Mouse (Mus musculus) urinary bladder, adult 2 months (tissue): ENCODE results near the gene Mc1r. TPM values are rescaled to one million over a fixed set of nuclear protein-coding genes. Genes with fewer than 3 reads are reported as not detected.
"Not testable (repeated sequence)": the region's sequence is repeated elsewhere in the genome, so short reads cannot be mapped to it uniquely, and the experiment has no call there.

Experiments used
- DNase-seq: peaks from one replicate; pipeline ENCODE4 v3.0.0; 2022; ENCODE audit warnings: low spot score
- polyA plus RNA-seq: library from polyadenylated mRNA; depleted of rRNA; stranded (reverse); fragments of >200 nt; gene quantifications from 2 replicates; pipeline ENCODE4 v1.2.3, GENCODE M21; 2012

Mc1r gene
- polyA plus RNA-seq, 1 experiment, result not detected

GRCm38 (mm10) chr8:123411781-123412327, 4.9 kb downstream of the Mc1r start:
- DNase-seq, result no peak

GRCm38 (mm10) chr8:123412560-123413170, 5.8 kb downstream of the Mc1r start:
- no peak for DNase-seq

- DNase-seq, result no peak
Observed at GRCm38 (mm10) chr8:123414255-123414654, 7.3 kb downstream of the Mc1r start.

GRCm38 (mm10) chr8:123414997-123415696, 8.2 kb downstream of the Mc1r start:
- not testable (repeated sequence) for DNase-seq

- no peak for DNase-seq
Observed at GRCm38 (mm10) chr8:123415967-123416943, 9.3 kb downstream of the Mc1r start.

GRCm38 (mm10) chr8:123416944-123417555, 10.1 kb downstream of the Mc1r start:
- DNase-seq, result no peak

GRCm38 (mm10) chr8:123419711-123420110, 12.8 kb downstream of the Mc1r start:
- no peak for DNase-seq

GRCm38 (mm10) chr8:123420525-123421281, 13.8 kb downstream of the Mc1r start:
- no peak for DNase-seq

- no peak for DNase-seq
Observed at GRCm38 (mm10) chr8:123421325-123421724, 14.4 kb downstream of the Mc1r start.

GRCm38 (mm10) chr8:123422056-123422780, 15.3 kb downstream of the Mc1r start:
- peak; percentile 23 for DNase-seq

GRCm38 (mm10) chr8:123422781-123423159, 15.9 kb downstream of the Mc1r start:
- DNase-seq, result no peak

GRCm38 (mm10) chr8:123423441-123423840, 16.5 kb downstream of the Mc1r start, which contains the start of gene Def8:
TSS of gene Def8 (plus strand) at chr8:123423527.
- no peak for DNase-seq

- no peak for DNase-seq
Observed at GRCm38 (mm10) chr8:123426511-123427509, 19.9 kb downstream of the Mc1r start.

- no peak for DNase-seq
Observed at GRCm38 (mm10) chr8:123427639-123428275, 20.9 kb downstream of the Mc1r start.

GRCm38 (mm10) chr8:123428343-123428893, 21.5 kb downstream of the Mc1r start:
- no peak for DNase-seq

GRCm38 (mm10) chr8:123428939-123429721, 22.2 kb downstream of the Mc1r start:
- no peak for DNase-seq

- not testable (repeated sequence) for DNase-seq
Observed at GRCm38 (mm10) chr8:123429722-123430013, 22.8 kb downstream of the Mc1r start.
